Mouse (Mus musculus) thymus, adult 2 months (tissue): ENCODE measurements around the gene Paqr9. TPM values are rescaled to one million over a fixed set of nuclear protein-coding genes. Genes with fewer than 3 reads are reported as not detected.

Experiments
- DNase-seq: peaks from one replicate; pipeline ENCODE4 v3.0.0; 2021
- H3K27ac ChIP-seq: fragments of 200-500 bp; 2 replicates; pipeline ENCODE4 v1.5.1; 2012; ENCODE audit warnings: low read length, control low read depth; ENCODE audit not compliant: control insufficient read depth, insufficient read depth
- H3K27me3 ChIP-seq: fragments of 200-500 bp; 2 replicates; pipeline ENCODE4 v1.6.1; 2012; ENCODE audit warnings: mild to moderate bottlenecking, low read length, moderate library complexity, mixed read lengths; ENCODE audit not compliant: control insufficient read depth, insufficient read depth
- H3K36me3 ChIP-seq: fragments of 200-500 bp; 2 replicates; pipeline ENCODE4 v1.6.1; 2012; ENCODE audit warnings: mild to moderate bottlenecking, low read length, moderate library complexity; ENCODE audit not compliant: control insufficient read depth, insufficient read depth
- H3K4me1 ChIP-seq: fragments of 200-500 bp; replicated peaks from 2 replicates; pipeline ENCODE4 v1.6.1; 2012; ENCODE audit warnings: low read length; ENCODE audit not compliant: control insufficient read depth, insufficient read depth
- H3K4me3 ChIP-seq: fragments of 200-500 bp; 2 replicates; pipeline ENCODE4 v1.5.1; 2012; ENCODE audit warnings: mild to moderate bottlenecking, low read length, control low read depth, moderate library complexity; ENCODE audit not compliant: control insufficient read depth, insufficient read depth
- CTCF ChIP-seq: fragments of 200-500 bp; IDR thresholded peaks from 2 replicates; pipeline ENCODE4 v1.5.1; 2012; ENCODE audit warnings: mild to moderate bottlenecking, control low read depth, low read length, moderate library complexity, borderline replicate concordance; ENCODE audit not compliant: control insufficient read depth, poor library complexity, insufficient read depth; ENCODE audit errors: extremely low read depth
- POLR2A ChIP-seq: fragments of 200-500 bp; IDR thresholded peaks from 2 replicates; pipeline ENCODE4 v1.6.1; 2012; ENCODE audit warnings: mild to moderate bottlenecking, low read length, control low read depth, moderate library complexity; ENCODE audit not compliant: control insufficient read depth, poor library complexity, insufficient read depth; ENCODE audit errors: extremely low read depth
- WGBS: fragments of 180-500 bp; shearing (Covaris S2); methylation state at CpG from one replicate; pipeline ENCODE4 v1.1.7; 2018; 5-methylcytosine and 5-hydroxymethylcytosine counted together
- polyA plus RNA-seq: library from polyadenylated mRNA; depleted of rRNA; stranded (reverse); fragments of >200 nt; gene quantifications from 2 replicates; pipeline ENCODE4 v1.2.3, GENCODE M21; 2012

The Paqr9 gene
- polyA plus RNA-seq, 1 experiment = 4.9 TPM

DNA sequence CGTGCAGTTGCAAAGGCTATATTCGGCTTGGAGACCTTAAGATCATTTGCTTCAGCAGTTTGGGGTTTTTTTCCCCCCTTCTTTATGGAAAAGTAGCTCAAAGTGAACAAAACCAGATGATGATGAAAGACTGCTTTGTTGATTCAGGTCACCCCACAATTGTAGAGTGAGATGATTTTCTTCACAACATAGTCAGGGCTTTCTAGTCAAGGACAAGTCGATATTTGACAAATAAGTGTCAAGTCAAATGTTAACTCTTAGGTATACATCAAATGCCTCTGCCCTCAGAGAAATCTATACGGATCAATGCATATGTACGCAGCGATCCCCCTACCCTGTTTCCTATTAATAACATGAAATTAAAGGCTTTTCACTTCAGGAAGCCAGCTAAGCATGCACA lies 17.0 kb upstream of the Paqr9 start:
- WGBS = 89% methylated on average over 6 of the region's 6 CpGs
- DNase-seq = no peak
- Histone ChIP-seq H3K27ac (no peak overlapping the region), H3K36me3 (no peaks in the 10 kb centered on the region), H3K4me3 (no peak overlapping the region), H3K27me3 (no peaks in the 10 kb centered on the region), H3K4me1 (no peaks in the 10 kb centered on the region)
- TF ChIP-seq POLR2A (no peak), CTCF (no peak)

DNA sequence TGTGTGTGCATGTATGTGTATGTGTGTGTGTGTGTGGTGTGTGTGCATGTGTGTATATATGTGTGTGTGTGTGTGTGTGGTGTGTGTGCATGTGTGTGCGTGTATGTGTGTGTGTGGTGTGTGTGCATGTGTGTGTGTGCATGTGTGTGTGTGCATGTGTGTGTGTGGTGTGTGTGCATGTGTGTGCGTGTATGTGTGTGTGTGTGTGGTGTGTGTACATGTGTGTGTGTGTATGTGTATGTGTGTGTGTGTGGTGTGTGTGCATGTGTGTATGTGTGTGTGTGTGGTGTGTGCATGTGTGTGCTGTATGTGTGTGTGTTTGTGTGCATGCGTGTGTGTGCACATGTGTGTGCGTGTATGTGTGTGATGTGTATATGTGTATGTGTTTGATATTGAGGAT lies 14.9 kb upstream of the Paqr9 start:
- no peak overlapping the region for H3K4me3 ChIP-seq
- no peaks in the 10 kb centered on the region for H3K36me3 ChIP-seq
- TF ChIP-seq POLR2A (no peak), CTCF (no peak)
- no peaks in the 10 kb centered on the region for H3K4me1 ChIP-seq
- no peak for DNase-seq
- no peak overlapping the region for H3K27ac ChIP-seq
- no peaks in the 10 kb centered on the region for H3K27me3 ChIP-seq
- 92% methylated on average over 4 of the region's 4 CpGs for WGBS

GRCm38 (mm10) chr9:95546679-95547078 lies 12.8 kb upstream of the Paqr9 start:
- Histone ChIP-seq H3K36me3 (no peaks in the 10 kb centered on the region), H3K27ac (no peak overlapping the region), H3K4me1 (no peaks in the 10 kb centered on the region), H3K4me3 (no peak overlapping the region), H3K27me3 (no peaks in the 10 kb centered on the region)
- WGBS = 39% methylated on average over 7 of the region's 7 CpGs
- no peak for DNase-seq
- TF ChIP-seq POLR2A (no peak), CTCF (no peak)

DNA sequence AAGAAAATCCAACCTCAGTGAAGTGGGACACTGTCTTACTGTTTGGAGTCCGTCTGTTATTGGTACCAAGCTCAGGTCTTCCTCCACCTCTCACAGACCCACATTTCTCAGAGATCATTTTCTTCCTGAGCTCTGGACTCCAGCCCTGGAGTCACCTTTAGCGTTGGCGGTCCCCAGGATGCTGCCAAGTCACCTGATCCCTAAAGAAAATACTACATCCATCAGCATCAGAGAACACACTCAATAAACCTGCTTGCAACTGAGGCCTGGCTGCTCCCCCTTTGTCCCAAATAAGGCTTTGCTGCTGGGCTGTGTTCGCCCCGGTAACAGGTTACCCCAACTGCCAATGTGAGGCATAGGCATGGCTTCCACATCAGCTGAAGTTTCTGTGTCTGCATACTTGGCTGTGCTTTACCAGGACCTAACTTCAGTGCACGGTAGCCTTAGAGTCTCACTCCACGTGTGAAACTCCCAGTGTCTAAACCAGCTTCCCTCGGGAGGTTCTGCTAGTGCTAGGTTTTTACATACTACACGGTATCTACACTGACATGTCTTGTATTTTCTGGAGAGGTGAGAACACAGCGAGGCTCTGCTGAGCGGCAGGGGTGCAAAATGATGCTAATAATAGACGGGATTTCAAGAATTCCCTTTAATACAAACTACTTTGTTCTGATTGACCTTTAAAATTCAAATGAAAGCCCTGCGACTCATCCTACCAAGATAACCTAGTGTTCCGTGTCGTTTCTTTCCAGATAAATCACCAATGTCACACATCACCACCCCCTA lies 9.6 kb upstream of the Paqr9 start:
- WGBS = 85% methylated on average over 15 of the region's 15 CpGs
- no peak overlapping the region for H3K27ac ChIP-seq
- no peak overlapping the region for H3K4me3 ChIP-seq
- H3K36me3 ChIP-seq = no peaks in the 10 kb centered on the region
- H3K4me1 ChIP-seq = no peaks in the 10 kb centered on the region
- TF ChIP-seq POLR2A (no peak), CTCF (no peak)
- no peak for DNase-seq
- H3K27me3 ChIP-seq = peaks cover 5% of the 10 kb centered on the region; the same call in 1 of the 2 replicates

GRCm38 (mm10) chr9:95550856-95551774 lies 8.3 kb upstream of the Paqr9 start:
- H3K27me3 ChIP-seq = peaks cover 5% of the 10 kb centered on the region; the same call in 1 of the 2 replicates
- H3K4me3 ChIP-seq = no peak overlapping the region
- H3K36me3 ChIP-seq = no peaks in the 10 kb centered on the region
- 89% methylated on average over 9 of the region's 9 CpGs for WGBS
- no peak overlapping the region for H3K27ac ChIP-seq
- no peak for TF ChIP-seq CTCF
- no peak for TF ChIP-seq POLR2A
- no peak for DNase-seq
- H3K4me1 ChIP-seq = no peaks in the 10 kb centered on the region

GRCm38 (mm10) chr9:95552175-95552705 lies 7.2 kb upstream of the Paqr9 start:
- no peak for DNase-seq
- H3K27me3 ChIP-seq = peaks cover 5% of the 10 kb centered on the region; the same call in 1 of the 2 replicates
- no peak overlapping the region for H3K4me3 ChIP-seq
- H3K36me3 ChIP-seq = no peaks in the 10 kb centered on the region
- H3K4me1 ChIP-seq = no peaks in the 10 kb centered on the region
- no peak overlapping the region for H3K27ac ChIP-seq
- 81% methylated on average over 10 of the region's 10 CpGs for WGBS
- TF ChIP-seq POLR2A (no peak), CTCF (no peak)
